Mouse (Mus musculus): ENCODE data around the gene Gm5105. TPM values are rescaled to one million over a fixed set of nuclear protein-coding genes. Genes with fewer than 3 reads are reported as not detected.

Gm5105 gene
- polyA plus RNA-seq, 1 experiment from 2014 or later = 0.14 TPM

- H3K4me2 ChIP-seq (ENCODE audit: low read length) = no peak overlapping the region
- H3K27ac ChIP-seq (ENCODE audit: low read length) = no peak overlapping the region
- H3K4me3 ChIP-seq (replicated peaks; ENCODE audit: low read length) = no peak overlapping the region
- H3K27me3 ChIP-seq (replicated peaks; ENCODE audit: control insufficient read depth, insufficient read depth, low read length) = no peaks in the 10 kb centered on the region
- ATAC-seq = no peak
- H3K4me1 ChIP-seq (replicated peaks; ENCODE audit: control insufficient read depth, insufficient read depth, low read length) = no peaks in the 10 kb centered on the region
- H3K36me3 ChIP-seq (ENCODE audit: control insufficient read depth, insufficient read depth) = no peaks in the 10 kb centered on the region
- WGBS = 43% methylated on average over 3 of the region's 3 CpGs
- no peak overlapping the region for H3K9ac ChIP-seq (replicated peaks; ENCODE audit: low read depth, low read length)
- H3K9me3 ChIP-seq (ENCODE audit: control insufficient read depth, low read length) = no peaks in the 10 kb centered on the region
Observed at GRCm38 (mm10) chr3:138041591-138042301, 25.4 kb downstream of the Gm5105 start.

GRCm38 (mm10) chr3:138040938-138041337 is 26.2 kb downstream of the Gm5105 start:
- WGBS = 88% methylated on average over 2 of the region's 2 CpGs
- no peak for ATAC-seq

DNA sequence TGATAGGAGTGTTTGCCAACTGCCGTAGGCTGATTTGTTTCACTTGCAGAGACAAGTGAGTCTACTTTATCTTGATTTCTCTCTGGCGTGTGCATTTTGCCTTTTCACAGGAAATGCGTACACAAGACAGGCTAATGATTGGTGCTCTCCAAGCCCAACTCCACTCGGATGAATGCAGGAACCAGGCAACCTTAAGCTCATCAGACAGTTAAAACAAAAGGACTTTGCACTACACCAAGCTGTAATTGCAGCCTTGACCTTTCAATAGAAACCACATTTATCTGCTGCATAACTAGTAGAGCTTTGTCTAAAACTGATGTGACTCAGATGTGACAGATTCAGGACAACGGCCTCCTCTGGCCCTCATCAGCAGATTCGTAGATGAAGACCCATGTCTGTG is 33.2 kb downstream of the Gm5105 start:
- H3K4me1 ChIP-seq (replicated peaks; ENCODE audit: control insufficient read depth, insufficient read depth, low read length) = no peaks in the 10 kb centered on the region
- H3K36me3 ChIP-seq (ENCODE audit: control insufficient read depth, insufficient read depth) = no peaks in the 10 kb centered on the region
- H3K9ac ChIP-seq (replicated peaks; ENCODE audit: low read depth, low read length) = no peak overlapping the region
- ATAC-seq = no peak
- H3K27me3 ChIP-seq (replicated peaks; ENCODE audit: control insufficient read depth, insufficient read depth, low read length) = no peaks in the 10 kb centered on the region
- no peak overlapping the region for H3K4me3 ChIP-seq (replicated peaks; ENCODE audit: low read length)
- 83% methylated on average over 6 of the region's 6 CpGs for WGBS
- H3K4me2 ChIP-seq (ENCODE audit: low read length) = no peak overlapping the region
- no peak overlapping the region for H3K27ac ChIP-seq (ENCODE audit: low read length)
- no peaks in the 10 kb centered on the region for H3K9me3 ChIP-seq (ENCODE audit: control insufficient read depth, low read length)

More at GRCm38 (mm10) chr3:138040938-138041337, 26.2 kb downstream of the Gm5105 start:
- H3K36me3 ChIP-seq (ENCODE audit: control insufficient read depth, insufficient read depth) = no peaks in the 10 kb centered on the region
- H3K27me3 ChIP-seq (replicated peaks; ENCODE audit: control insufficient read depth, insufficient read depth, low read length) = no peaks in the 10 kb centered on the region
- no peak overlapping the region for H3K4me3 ChIP-seq (replicated peaks; ENCODE audit: low read length)
- H3K4me1 ChIP-seq (replicated peaks; ENCODE audit: control insufficient read depth, insufficient read depth, low read length) = no peaks in the 10 kb centered on the region
- H3K9me3 ChIP-seq (ENCODE audit: control insufficient read depth, low read length) = no peaks in the 10 kb centered on the region
- no peak overlapping the region for H3K4me2 ChIP-seq (ENCODE audit: low read length)
- H3K27ac ChIP-seq (ENCODE audit: low read length) = no peak overlapping the region
- no peak overlapping the region for H3K9ac ChIP-seq (replicated peaks; ENCODE audit: low read depth, low read length)

DNA sequence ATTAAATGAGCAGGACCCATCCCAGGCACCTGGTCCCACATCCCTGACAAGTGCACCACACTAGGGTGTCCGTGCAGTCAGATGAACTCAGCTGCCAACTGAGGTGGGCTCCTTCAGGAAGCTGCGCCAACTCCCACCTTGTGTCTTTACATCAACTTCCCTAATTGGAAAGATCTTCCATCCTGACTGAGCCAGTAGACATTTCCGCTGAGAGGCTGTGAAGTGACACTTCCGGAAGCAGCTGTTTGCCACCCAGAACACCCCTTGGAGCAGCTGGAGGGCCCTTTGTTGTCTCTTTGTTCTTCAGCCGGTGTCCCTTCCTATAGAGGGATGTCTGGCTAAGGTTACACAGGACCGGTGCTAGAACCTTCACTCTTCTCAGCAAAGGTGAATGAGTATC is 36.6 kb downstream of the Gm5105 start:
- Histone ChIP-seq H3K27ac (ENCODE audit: low read length) (no peak overlapping the region), H3K4me2 (ENCODE audit: low read length) (no peak overlapping the region), H3K4me1 (replicated peaks; ENCODE audit: control insufficient read depth, insufficient read depth, low read length) (0 out of 2 replicates have a peak, but pooled peaks cover 2% of the 10 kb centered on the region), H3K4me3 (replicated peaks; ENCODE audit: low read length) (no peak overlapping the region), H3K9ac (replicated peaks; ENCODE audit: low read depth, low read length) (no peak overlapping the region), H3K36me3 (ENCODE audit: control insufficient read depth, insufficient read depth) (no peaks in the 10 kb centered on the region), H3K27me3 (replicated peaks; ENCODE audit: control insufficient read depth, insufficient read depth, low read length) (no peaks in the 10 kb centered on the region), H3K9me3 (ENCODE audit: control insufficient read depth, low read length) (no peaks in the 10 kb centered on the region)
- ATAC-seq = no peak
- WGBS = 80% methylated on average over 6 of the region's 6 CpGs

GRCm38 (mm10) chr3:138029351-138029750 is 37.8 kb downstream of the Gm5105 start:
- no peak overlapping the region for H3K4me3 ChIP-seq (replicated peaks; ENCODE audit: low read length)
- no peaks in the 10 kb centered on the region for H3K36me3 ChIP-seq (ENCODE audit: control insufficient read depth, insufficient read depth)
- no peak for ATAC-seq
- H3K9ac ChIP-seq (replicated peaks; ENCODE audit: low read depth, low read length) = no peak overlapping the region
- 83% methylated on average over 5 of the region's 5 CpGs for WGBS
- H3K9me3 ChIP-seq (ENCODE audit: control insufficient read depth, low read length) = no peaks in the 10 kb centered on the region
- no peak overlapping the region for H3K27ac ChIP-seq (ENCODE audit: low read length)
- 0 out of 2 replicates have a peak, but pooled peaks cover 2% of the 10 kb centered on the region for H3K4me1 ChIP-seq (replicated peaks; ENCODE audit: control insufficient read depth, insufficient read depth, low read length)
- H3K4me2 ChIP-seq (ENCODE audit: low read length) = no peak overlapping the region
- no peaks in the 10 kb centered on the region for H3K27me3 ChIP-seq (replicated peaks; ENCODE audit: control insufficient read depth, insufficient read depth, low read length)

- H3K4me1 ChIP-seq (replicated peaks; ENCODE audit: control insufficient read depth, insufficient read depth, low read length) = 0 out of 2 replicates have a peak, but pooled peaks cover 2% of the 10 kb centered on the region
- H3K4me2 ChIP-seq (ENCODE audit: low read length) = no peak overlapping the region
- H3K9ac ChIP-seq (replicated peaks; ENCODE audit: low read depth, low read length) = no peak overlapping the region
- ATAC-seq = no peak
- no peaks in the 10 kb centered on the region for H3K27me3 ChIP-seq (replicated peaks; ENCODE audit: control insufficient read depth, insufficient read depth, low read length)
- H3K27ac ChIP-seq (ENCODE audit: low read length) = no peak overlapping the region
- H3K36me3 ChIP-seq (ENCODE audit: control insufficient read depth, insufficient read depth) = no peaks in the 10 kb centered on the region
- WGBS = 82% methylated on average over 5 of the region's 5 CpGs
- H3K9me3 ChIP-seq (ENCODE audit: control insufficient read depth, low read length) = no peaks in the 10 kb centered on the region
- H3K4me3 ChIP-seq (replicated peaks; ENCODE audit: low read length) = no peak overlapping the region
Observed at GRCm38 (mm10) chr3:138027575-138028362, 39.4 kb downstream of the Gm5105 start.

DNA sequence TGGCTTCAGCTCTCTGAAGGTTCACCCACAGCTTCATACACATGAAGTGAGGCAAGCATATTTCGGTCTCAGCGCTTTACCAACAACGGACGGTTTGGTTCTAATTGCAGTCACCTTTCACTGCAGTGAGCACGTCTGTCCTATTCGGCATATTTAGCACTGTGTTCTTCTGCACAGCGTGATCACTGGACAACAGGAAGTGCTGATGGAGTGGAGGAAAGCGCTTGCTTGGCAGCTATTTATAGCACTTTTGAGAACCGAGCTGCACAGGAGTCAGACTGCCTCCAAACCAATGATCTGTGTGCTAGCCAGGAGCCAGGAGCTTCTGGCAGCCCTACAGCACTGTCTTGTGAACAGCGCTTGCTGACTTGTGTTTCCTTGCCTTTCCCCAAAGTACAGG is 40.9 kb downstream of the Gm5105 start:
- Histone ChIP-seq H3K4me3 (replicated peaks; ENCODE audit: low read length) (no peak overlapping the region), H3K4me1 (replicated peaks; ENCODE audit: control insufficient read depth, insufficient read depth, low read length) (0 out of 2 replicates have a peak, but pooled peaks cover 2% of the 10 kb centered on the region), H3K9me3 (ENCODE audit: control insufficient read depth, low read length) (no peaks in the 10 kb centered on the region), H3K27ac (ENCODE audit: low read length) (no peak overlapping the region), H3K36me3 (ENCODE audit: control insufficient read depth, insufficient read depth) (no peaks in the 10 kb centered on the region), H3K4me2 (ENCODE audit: low read length) (no peak overlapping the region), H3K27me3 (replicated peaks; ENCODE audit: control insufficient read depth, insufficient read depth, low read length) (no peaks in the 10 kb centered on the region), H3K9ac (replicated peaks; ENCODE audit: low read depth, low read length) (no peak overlapping the region)
- ATAC-seq = no peak
- 78% methylated on average over 10 of the region's 10 CpGs for WGBS

DNA sequence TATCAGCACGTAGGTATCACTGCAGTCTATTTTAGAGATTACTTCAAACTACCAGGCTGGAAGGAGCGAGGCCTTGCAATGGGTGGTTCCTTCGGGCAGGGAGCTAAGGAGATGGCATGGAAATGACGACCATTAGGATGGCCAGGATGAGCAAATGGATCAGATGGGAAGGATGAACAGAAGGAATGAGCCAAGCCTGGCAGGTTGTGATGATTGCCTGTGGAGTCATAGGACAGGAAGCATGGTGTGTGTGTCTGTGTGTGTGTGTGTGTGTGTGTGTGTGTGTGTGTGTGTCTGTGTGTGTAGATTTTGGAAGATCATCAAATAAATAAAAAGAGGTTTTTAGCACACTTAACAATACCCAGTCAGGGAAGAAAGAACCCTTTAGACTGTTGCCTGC is 44.5 kb downstream of the Gm5105 start:
- Histone ChIP-seq H3K4me3 (replicated peaks; ENCODE audit: low read length) (no peak overlapping the region), H3K4me1 (replicated peaks; ENCODE audit: control insufficient read depth, insufficient read depth, low read length) (0 out of 2 replicates have a peak, but pooled peaks cover 2% of the 10 kb centered on the region), H3K36me3 (ENCODE audit: control insufficient read depth, insufficient read depth) (no peaks in the 10 kb centered on the region), H3K27me3 (replicated peaks; ENCODE audit: control insufficient read depth, insufficient read depth, low read length) (no peaks in the 10 kb centered on the region), H3K27ac (ENCODE audit: low read length) (no peak overlapping the region), H3K9ac (replicated peaks; ENCODE audit: low read depth, low read length) (no peak overlapping the region), H3K9me3 (ENCODE audit: control insufficient read depth, low read length) (no peaks in the 10 kb centered on the region), H3K4me2 (ENCODE audit: low read length) (no peak overlapping the region)
- 84% methylated on average over 4 of the region's 4 CpGs for WGBS
- no peak for ATAC-seq

DNA sequence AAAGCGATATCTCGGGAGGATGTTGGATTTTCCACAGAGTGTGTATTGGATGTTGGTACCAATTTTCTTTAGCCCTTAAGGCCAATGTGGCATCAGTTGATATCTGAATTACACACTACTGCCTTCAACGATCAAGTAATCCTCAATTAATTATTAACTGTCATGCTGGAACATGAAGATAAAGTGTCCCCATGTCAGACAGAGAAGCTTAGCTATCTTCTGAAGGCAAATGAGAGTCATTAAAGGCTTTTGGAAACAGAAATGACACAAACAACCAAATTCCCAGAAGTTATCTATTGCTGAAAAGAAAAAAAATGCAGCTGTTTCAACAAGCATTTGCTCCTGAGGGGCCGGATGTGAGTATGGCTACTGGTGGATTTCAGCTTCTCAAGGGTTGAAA is 45.2 kb downstream of the Gm5105 start:
- no peak for ATAC-seq
- Histone ChIP-seq H3K4me3 (replicated peaks; ENCODE audit: low read length) (no peak overlapping the region), H3K4me1 (replicated peaks; ENCODE audit: control insufficient read depth, insufficient read depth, low read length) (0 out of 2 replicates have a peak, but pooled peaks cover 2% of the 10 kb centered on the region), H3K9me3 (ENCODE audit: control insufficient read depth, low read length) (no peaks in the 10 kb centered on the region), H3K4me2 (ENCODE audit: low read length) (no peak overlapping the region), H3K9ac (replicated peaks; ENCODE audit: low read depth, low read length) (no peak overlapping the region), H3K36me3 (ENCODE audit: control insufficient read depth, insufficient read depth) (no peaks in the 10 kb centered on the region), H3K27me3 (replicated peaks; ENCODE audit: control insufficient read depth, insufficient read depth, low read length) (no peaks in the 10 kb centered on the region), H3K27ac (ENCODE audit: low read length) (no peak overlapping the region)
- 85% methylated on average over 4 of the region's 4 CpGs for WGBS
